Mouse (Mus musculus) liver, postnatal 0 days (tissue): ENCODE results near the gene Hcfc1. TPM values are rescaled to one million over a fixed set of nuclear protein-coding genes. Genes with fewer than 3 reads are reported as not detected.

ENCODE experiments used
- ATAC-seq: fragments of 200-750 bp; cut with Nextera tagmentation; 2 replicates; pipeline ENCODE4 v1.8.0; 2017; ENCODE audit warnings: mild to moderate bottlenecking, moderate library complexity
- DNase-seq: peaks from one replicate; pipeline ENCODE4 v3.0.0-alpha.2; 2016
- H3K27ac ChIP-seq: fragments of 300-500 bp; sonication (generic); 2 replicates; pipeline ENCODE4 v1.5.1; 2014; ENCODE audit warnings: antibody characterized with exemption, moderate library complexity, mild to moderate bottlenecking, low read depth
- H3K27me3 ChIP-seq: fragments of 300-500 bp; sonication (generic); 2 replicates; pipeline ENCODE4 v1.6.1; 2014; ENCODE audit warnings: low read length, control low read depth, mixed read lengths; ENCODE audit not compliant: insufficient read depth
- H3K36me3 ChIP-seq: fragments of 300-500 bp; sonication (generic); replicated peaks from 2 replicates; pipeline ENCODE4 v1.6.1; 2014; ENCODE audit warnings: mild to moderate bottlenecking, control low read depth, low read length, moderate library complexity, mixed read lengths; ENCODE audit not compliant: insufficient read depth
- H3K4me1 ChIP-seq: fragments of 300-500 bp; sonication (generic); 2 replicates; pipeline ENCODE4 v1.6.1; 2014; ENCODE audit warnings: antibody characterized with exemption, mild to moderate bottlenecking, control low read depth; ENCODE audit not compliant: insufficient read depth
- H3K4me2 ChIP-seq: fragments of 300-500 bp; sonication (generic); 2 replicates; pipeline ENCODE4 v1.6.1; 2014; ENCODE audit warnings: low read depth, mild to moderate bottlenecking, low read length, moderate library complexity, mixed read lengths
- H3K4me3 ChIP-seq: fragments of 300-500 bp; sonication (generic); 2 replicates; pipeline ENCODE4 v1.5.1; 2014; ENCODE audit warnings: low read depth, low read length
- H3K9ac ChIP-seq: fragments of 300-500 bp; sonication (generic); replicated peaks from 2 replicates; pipeline ENCODE4 v1.6.1; 2014; ENCODE audit warnings: mild to moderate bottlenecking, moderate library complexity
- H3K9me3 ChIP-seq: fragments of 300-500 bp; sonication (generic); 2 replicates; pipeline ENCODE4 v1.6.1; 2016; ENCODE audit warnings: mild to moderate bottlenecking, control low read depth, low read length, mixed read lengths
- CTCF ChIP-seq: sonication (generic); IDR thresholded peaks from 2 replicates; pipeline ENCODE4 v1.5.1; 2016; ENCODE audit warnings: antibody characterized with exemption, low read depth
- EP300 ChIP-seq: IDR thresholded peaks from 2 replicates; pipeline ENCODE4 v1.6.1; 2016; ENCODE audit warnings: antibody characterized with exemption, low read depth, mild to moderate bottlenecking
- WGBS: fragments of 180-500 bp; shearing (Covaris S2); extraction: QIAGEN DNeasy Blood & Tissue Kit; methylation state at CpG from one replicate; pipeline ENCODE4 v1.1.7; 2014; ENCODE audit not compliant: insufficient replicate concordance; 5-methylcytosine and 5-hydroxymethylcytosine counted together
- polyA plus RNA-seq: library from polyadenylated mRNA; unstranded; fragments of >200 nt; fragmentation: Nextera tagmentation; extraction: Ambion mirVana; gene quantifications from 2 replicates; pipeline ENCODE4 v1.2.1, GENCODE M21; 2015

Gene Hcfc1
- polyA plus RNA-seq, 1 experiment from 2014 or later: 16.4 TPM

- Histone ChIP-seq H3K27ac (peak overlapping the region; percentile 83), H3K9ac (no peak overlapping the region; the same call in 1 of the 2 replicates)
Measured at GRCm38 (mm10) chrX:73998911-73999869, 33.0 kb upstream of the Hcfc1 start.

GRCm38 (mm10) chrX:73977783-73978182 is 11.6 kb upstream of the Hcfc1 start:
- Histone ChIP-seq H3K4me3 (no peak overlapping the region), H3K27me3 (0 out of 2 replicates have a peak, but pooled peaks cover 3% of the 10 kb centered on the region), H3K9ac (no peak overlapping the region), H3K4me2 (no peak overlapping the region), H3K9me3 (no peaks in the 10 kb centered on the region), H3K4me1 (no peaks in the 10 kb centered on the region), H3K27ac (no peak overlapping the region), H3K36me3 (no peaks in the 10 kb centered on the region)
- no peak for ATAC-seq
- TF ChIP-seq CTCF (no peak), EP300 (no peak)
- DNase-seq: no peak
- 69% methylated on average over 1 of the region's 1 CpGs for WGBS

More at GRCm38 (mm10) chrX:73998911-73999869, 33.0 kb upstream of the Hcfc1 start:
- no peak for TF ChIP-seq CTCF
- peak; percentile 82 for TF ChIP-seq EP300
- H3K9me3 ChIP-seq: no peaks in the 10 kb centered on the region
- H3K4me3 ChIP-seq: no peak overlapping the region
- H3K4me1 ChIP-seq: peaks cover 6% of the 10 kb centered on the region
- DNase-seq (peak; percentile 42), ATAC-seq (peak; percentile 93)
- WGBS: 22% methylated on average over 8 of the region's 8 CpGs
- peak overlapping the region; percentile 40; the same call in 1 of the 2 replicates for H3K4me2 ChIP-seq
- H3K36me3 ChIP-seq: no peaks in the 10 kb centered on the region
- H3K27me3 ChIP-seq: no peaks in the 10 kb centered on the region

GRCm38 (mm10) chrX:73976283-73976682 is 10.1 kb upstream of the Hcfc1 start:
- WGBS: 86% methylated on average over 2 of the region's 2 CpGs
- H3K9ac ChIP-seq: no peak overlapping the region
- no peaks in the 10 kb centered on the region for H3K9me3 ChIP-seq
- no peak overlapping the region for H3K4me3 ChIP-seq
- H3K4me2 ChIP-seq: no peak overlapping the region
- H3K27ac ChIP-seq: no peak overlapping the region
- TF ChIP-seq CTCF (no peak), EP300 (no peak)
- no peak for ATAC-seq
- 0 out of 2 replicates have a peak, but pooled peaks cover 3% of the 10 kb centered on the region for H3K27me3 ChIP-seq
- DNase-seq: no peak
- H3K36me3 ChIP-seq: no peaks in the 10 kb centered on the region
- H3K4me1 ChIP-seq: no peaks in the 10 kb centered on the region

GRCm38 (mm10) chrX:73972774-73973173 is 6.6 kb upstream of the Hcfc1 start:
- DNase-seq: no peak
- Histone ChIP-seq H3K4me1 (peaks cover 9% of the 10 kb centered on the region), H3K27ac (no peak overlapping the region), H3K27me3 (0 out of 2 replicates have a peak, but pooled peaks cover under 1% of the 10 kb centered on the region), H3K36me3 (no peaks in the 10 kb centered on the region), H3K9ac (no peak overlapping the region), H3K4me3 (no peak overlapping the region), H3K4me2 (no peak overlapping the region), H3K9me3 (no peaks in the 10 kb centered on the region)
- WGBS: 64% methylated on average over 4 of the region's 4 CpGs
- TF ChIP-seq CTCF: no peak
- TF ChIP-seq EP300: no peak
- ATAC-seq: no peak

- ATAC-seq: no peak
- TF ChIP-seq CTCF (no peak), EP300 (peak; percentile 85)
- peaks cover 9% of the 10 kb centered on the region for H3K4me1 ChIP-seq
- H3K36me3 ChIP-seq: no peaks in the 10 kb centered on the region
- H3K27ac ChIP-seq: peak overlapping the region; percentile 99
- no peak for DNase-seq
- no peak overlapping the region for H3K9ac ChIP-seq
- H3K27me3 ChIP-seq: no peaks in the 10 kb centered on the region
- H3K4me2 ChIP-seq: peak overlapping the region; percentile 22; the same call in 1 of the 2 replicates
- no peaks in the 10 kb centered on the region for H3K9me3 ChIP-seq
- H3K4me3 ChIP-seq: no peak overlapping the region
Measured at GRCm38 (mm10) chrX:73970781-73971180, 4.6 kb upstream of the Hcfc1 start.

- no peaks in the 10 kb centered on the region for H3K9me3 ChIP-seq
Measured at GRCm38 (mm10) chrX:73969729-73970128, 3.6 kb upstream of the Hcfc1 start.

More at GRCm38 (mm10) chrX:73969729-73970128, 3.6 kb upstream of the Hcfc1 start:
- Histone ChIP-seq H3K27me3 (no peaks in the 10 kb centered on the region), H3K4me2 (peak overlapping the region; percentile 35; the same call in 1 of the 2 replicates), H3K36me3 (no peaks in the 10 kb centered on the region), H3K9ac (no peak overlapping the region; the same call in 1 of the 2 replicates), H3K4me3 (no peak overlapping the region), H3K4me1 (peaks cover 9% of the 10 kb centered on the region), H3K27ac (peak overlapping the region; percentile 99)
- ATAC-seq (no peak), DNase-seq (no peak)
- 63% methylated on average over 2 of the region's 2 CpGs for WGBS
- TF ChIP-seq EP300 (peak; percentile 86), CTCF (no peak)
